Mouse (Mus musculus) MEL (cell line): ENCODE results near the gene Jade2.

Source experiments
- BHLHE40 ChIP-seq: IDR thresholded peaks from 2 replicates; pipeline ENCODE4 v1.6.1; 2012; ENCODE audit warnings: low read depth, mild to moderate bottlenecking, inconsistent platforms, low read length, improper control_type of control experiment, borderline replicate concordance
- CHD2 ChIP-seq: IDR thresholded peaks from 2 replicates; pipeline ENCODE4 v1.6.1; 2011; ENCODE audit warnings: low read length, improper control_type of control experiment
- CTCF ChIP-seq, 3 experiments: IDR thresholded peaks in 2 of 3; conservative IDR thresholded peaks in 1 of 3; 2 replicates each; pipeline ENCODE4 v1.5.1; 2011 to 2012; ENCODE audit warnings: low read length in 3 of 3, low read depth in 2 of 3, mild to moderate bottlenecking in 2 of 3, improper control_type of control experiment in 1 of 3, inconsistent platforms in 1 of 3, mixed read lengths in 1 of 3, moderate library complexity in 1 of 3; ENCODE audit not compliant: control insufficient read depth in 1 of 3, insufficient read depth in 1 of 3, poor library complexity in 1 of 3, severe bottlenecking in 1 of 3
- EP300 ChIP-seq, 2 experiments: IDR thresholded peaks; 2 replicates each; pipeline ENCODE4 v1.6.1; 2011; ENCODE audit warnings: improper control_type of control experiment in 2 of 2, low read length in 2 of 2, low read depth in 1 of 2, mild to moderate bottlenecking in 1 of 2
- GABPA ChIP-seq: IDR thresholded peaks from 2 replicates; pipeline ENCODE4 v1.6.1; 2012; ENCODE audit warnings: low read depth, mild to moderate bottlenecking, inconsistent platforms, low read length, improper control_type of control experiment, moderate library complexity
- JUND ChIP-seq: IDR thresholded peaks from 2 replicates; pipeline ENCODE4 v1.6.1; 2011; ENCODE audit warnings: low read depth, mild to moderate bottlenecking, improper control_type of control experiment, low read length
- MAFK ChIP-seq: IDR thresholded peaks from 2 replicates; pipeline ENCODE4 v1.6.1; 2011; ENCODE audit warnings: low read depth, mild to moderate bottlenecking, low read length, improper control_type of control experiment, borderline replicate concordance
- MAZ ChIP-seq: IDR thresholded peaks from 2 replicates; pipeline ENCODE4 v1.6.1; 2012; ENCODE audit warnings: low read depth, mild to moderate bottlenecking, inconsistent platforms, low read length, improper control_type of control experiment
- RCOR1 ChIP-seq: IDR thresholded peaks from 2 replicates; pipeline ENCODE4 v1.6.1; 2012; ENCODE audit warnings: low read depth, mild to moderate bottlenecking, inconsistent platforms, low read length, improper control_type of control experiment

DNA sequence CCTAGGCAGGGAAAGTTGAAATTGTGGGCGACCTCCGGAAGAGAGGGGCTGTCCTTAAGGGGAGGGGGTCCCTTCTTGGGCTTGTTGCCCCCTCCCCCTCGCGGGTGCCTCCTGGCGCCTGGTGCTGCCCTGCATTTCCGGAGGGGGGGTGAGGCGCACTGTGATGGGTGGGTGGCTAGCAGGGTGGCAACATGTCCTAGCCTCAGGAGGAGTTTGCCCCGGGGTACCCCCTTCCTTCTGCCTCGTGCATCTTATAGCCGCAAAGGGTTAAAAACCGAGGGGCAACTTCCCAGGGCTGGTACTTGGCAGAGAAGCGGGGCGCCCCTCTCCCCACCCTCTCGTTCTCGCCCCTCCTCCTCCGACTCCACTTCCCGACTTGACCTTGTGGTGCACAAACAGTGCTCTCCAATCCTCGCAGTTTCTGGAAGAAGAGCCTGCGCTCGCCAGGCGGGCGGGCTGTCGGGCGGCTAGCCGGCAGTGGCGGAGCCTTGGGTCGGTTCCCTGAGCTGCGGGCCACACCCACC, 1.1 kb upstream of the Jade2 start:
- TF ChIP-seq EP300 (IDR thresholded peaks at IDR 0.05; ENCODE audit: low read depth in 1 of 2, low read length in 2 of 2): 0 out of 4 replicates have a peak, but pooled peaks of 1 of the 2 experiments have one; percentile 29
- TF ChIP-seq MAZ: peak; percentile 54; the same call in 1 of the 2 replicates
- TF ChIP-seq CTCF (IDR thresholded peaks at IDR 0.05 in 2 of 3, conservative IDR thresholded peaks at IDR 0.05 in 1 of 3; ENCODE audit: control insufficient read depth in 1 of 3, insufficient read depth in 1 of 3, low read depth in 2 of 3, low read length in 3 of 3, poor library complexity in 1 of 3, severe bottlenecking in 1 of 3): no peak
- no peak for TF ChIP-seq MAFK
- TF ChIP-seq RCOR1: no peak
- TF ChIP-seq JUND: no peak
- no peak for TF ChIP-seq GABPA
- no peak for TF ChIP-seq BHLHE40
- peak; percentile 26; the same call in 1 of the 2 replicates for TF ChIP-seq CHD2
